Mouse (Mus musculus): ENCODE measurements at regions not wholly inside any gene's neighbourhood (a gene's known extent, or its start where the extent isn't known, plus 50 kb on each side); places are given as distances from the start of the nearest gene placed in this dataset.
A peak's percentile ranks its signal among the peaks of the same experiment; 100 is the strongest.

DNA sequence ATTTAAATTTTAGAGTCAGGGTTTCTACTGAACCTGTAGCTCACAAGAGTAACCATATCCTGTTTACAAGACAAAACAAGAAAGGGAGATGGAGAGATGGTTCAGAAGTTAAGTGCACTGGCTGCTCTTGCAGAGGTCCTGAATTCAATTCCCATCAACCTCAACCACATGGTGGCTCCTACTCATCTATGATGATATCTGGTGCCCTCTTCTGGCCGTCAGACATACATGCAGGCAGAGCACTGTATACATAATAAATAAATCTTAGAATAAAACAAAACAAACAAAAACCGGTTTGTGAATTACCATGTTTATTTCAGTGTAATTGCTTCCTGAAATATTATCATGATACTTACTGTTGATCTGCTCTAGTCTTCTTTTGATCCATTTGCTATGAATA lies 845.4 kb downstream of the Pcdh18 start:
- no peak for DNase-seq

DNA sequence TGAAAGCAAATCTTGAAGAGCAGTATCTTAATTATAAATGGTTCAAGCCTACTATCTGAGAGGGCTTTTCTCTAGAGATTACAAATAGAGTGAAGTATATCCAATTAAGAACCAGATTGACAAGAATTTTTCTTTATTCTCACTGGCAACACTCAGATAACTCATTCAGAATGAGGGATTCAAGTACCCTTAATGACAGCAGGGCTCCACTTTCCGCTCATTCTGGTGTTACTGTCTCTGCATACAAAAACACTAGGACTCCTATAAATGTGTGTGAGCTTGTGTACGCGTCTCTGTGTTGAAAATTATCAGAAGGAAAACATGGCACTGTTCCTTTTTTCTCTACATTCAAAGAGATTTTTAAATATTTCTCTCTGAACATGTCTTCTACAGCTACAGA lies 866.7 kb downstream of the Pcdh18 start:
- DNase-seq, result no peak

DNA sequence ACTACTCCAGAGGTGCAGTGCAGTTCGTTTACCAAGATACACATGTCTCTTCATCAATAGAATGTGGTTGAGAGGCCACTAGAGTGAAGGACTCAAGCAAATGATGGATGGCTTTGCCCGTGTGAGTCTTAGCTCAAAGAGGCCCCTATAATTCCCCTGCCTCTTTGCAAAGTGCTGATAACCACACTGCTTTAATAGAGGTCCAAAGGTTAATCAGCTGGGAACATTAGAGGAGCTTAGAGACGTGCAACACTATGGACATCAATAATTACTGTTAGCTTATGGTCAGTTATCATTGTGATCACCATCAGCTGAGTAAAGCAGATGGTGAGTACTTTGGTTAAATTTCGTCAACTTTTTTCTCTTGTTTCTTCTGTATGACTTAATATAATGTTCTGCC lies 869.2 kb downstream of the Pcdh18 start:
- no peak for DNase-seq

DNA sequence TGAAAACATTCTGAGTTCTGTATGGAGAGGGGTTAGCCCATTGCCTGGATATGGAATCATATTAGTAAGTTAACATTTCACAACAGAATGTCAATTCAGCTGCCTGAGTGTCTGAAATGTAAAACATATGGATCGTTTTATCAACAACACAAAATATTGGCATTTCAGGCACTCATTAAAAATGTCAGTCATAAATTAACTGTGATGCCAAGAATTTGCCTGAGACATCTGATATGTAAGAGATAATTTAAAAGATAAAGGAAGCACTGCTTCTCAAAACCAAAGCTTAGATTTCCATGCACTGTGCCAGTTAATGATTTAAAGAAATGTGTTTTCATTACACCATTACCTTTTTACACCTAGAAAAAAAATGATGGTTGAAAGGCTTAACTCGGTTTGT lies 887.6 kb downstream of the Pcdh18 start:
- no peak for DNase-seq

DNA sequence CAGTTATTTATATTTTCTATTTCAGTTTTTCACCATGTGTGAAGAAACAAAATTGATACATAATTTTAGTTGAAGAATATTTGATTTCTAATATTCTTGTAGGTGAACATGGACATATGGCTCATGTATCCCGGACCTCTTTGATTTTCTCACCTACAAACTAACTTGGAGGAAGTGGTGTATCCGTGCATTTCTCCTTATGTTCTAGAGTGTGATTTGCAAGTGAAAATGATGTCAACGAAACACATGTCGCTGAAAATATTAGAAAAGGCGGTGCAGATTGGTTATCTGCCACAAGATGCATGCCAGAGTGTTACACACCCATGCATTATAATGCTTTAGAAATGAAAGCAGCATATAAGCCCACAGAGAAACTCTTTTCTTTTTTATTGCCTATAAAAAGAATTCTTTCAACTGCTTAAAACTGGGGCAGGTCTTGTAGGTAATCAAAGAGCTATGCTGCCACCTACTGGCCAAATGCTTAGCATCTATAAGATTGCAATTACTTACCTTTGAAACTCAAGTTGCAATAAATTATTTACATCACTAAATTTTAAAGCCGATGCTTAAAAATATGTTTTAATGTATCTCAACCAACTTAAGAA lies 911.0 kb downstream of the Pcdh18 start:
- peak; percentile 27 to 64 for DNase-seq

DNA sequence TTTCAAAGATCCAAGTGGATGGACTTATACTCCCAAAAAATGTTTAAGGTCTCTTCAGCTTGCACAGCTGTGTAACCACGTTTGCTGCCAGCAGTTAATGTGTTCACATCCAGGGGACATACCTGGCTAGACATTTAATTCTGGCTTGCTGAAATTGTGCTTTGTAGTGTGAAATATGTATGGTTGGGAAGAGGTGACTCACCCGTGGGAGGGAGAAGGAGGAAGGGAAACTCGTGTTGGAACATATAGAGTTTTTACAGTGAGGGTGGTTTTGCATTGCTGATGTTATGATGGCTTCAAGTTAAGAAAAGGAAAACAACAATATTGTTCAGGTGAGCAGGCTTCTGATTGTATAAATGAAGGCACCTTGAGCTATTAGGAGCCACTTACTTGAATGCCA lies 916.4 kb downstream of the Pcdh18 start:
- DNase-seq, result no peak

DNA sequence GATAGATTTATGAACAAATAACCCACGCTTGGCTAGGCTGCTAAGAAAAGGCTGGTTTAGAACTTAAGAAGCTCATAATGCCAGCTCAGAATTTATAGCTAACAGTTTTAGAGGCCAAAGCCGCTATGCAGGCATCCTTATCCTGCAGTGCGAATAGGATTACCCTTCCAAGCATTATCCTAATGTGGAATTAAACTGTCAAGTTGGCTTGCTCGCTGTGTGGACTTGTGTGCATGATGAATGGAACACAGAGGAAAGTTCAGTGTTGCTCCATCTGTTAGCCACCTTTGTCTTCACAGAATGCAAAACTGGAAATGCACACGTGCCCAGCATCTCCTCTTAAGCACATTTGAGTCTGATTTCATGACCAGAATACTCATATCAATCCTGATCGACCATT lies 933.8 kb downstream of the Pcdh18 start:
- DNase-seq, result no peak

DNA sequence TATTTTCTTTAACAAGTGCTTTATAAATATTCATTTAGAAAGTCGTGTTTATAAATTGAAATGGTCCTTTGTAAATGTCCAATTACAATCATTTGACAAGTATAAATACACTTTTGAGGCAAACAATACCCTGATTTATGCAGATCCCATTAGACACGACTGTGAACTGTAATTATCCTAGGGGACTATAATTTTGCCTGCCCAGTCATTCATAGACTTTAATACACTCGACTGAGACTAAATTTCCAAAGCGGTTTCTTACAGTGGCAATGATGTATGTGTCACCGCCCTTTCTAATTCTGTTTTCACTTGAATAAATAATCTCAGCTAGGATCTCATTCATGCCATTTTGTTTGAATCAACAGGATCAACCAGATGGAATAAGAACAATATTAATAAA lies 952.7 kb downstream of the Pcdh18 start:
- DNase-seq, result no peak

DNA sequence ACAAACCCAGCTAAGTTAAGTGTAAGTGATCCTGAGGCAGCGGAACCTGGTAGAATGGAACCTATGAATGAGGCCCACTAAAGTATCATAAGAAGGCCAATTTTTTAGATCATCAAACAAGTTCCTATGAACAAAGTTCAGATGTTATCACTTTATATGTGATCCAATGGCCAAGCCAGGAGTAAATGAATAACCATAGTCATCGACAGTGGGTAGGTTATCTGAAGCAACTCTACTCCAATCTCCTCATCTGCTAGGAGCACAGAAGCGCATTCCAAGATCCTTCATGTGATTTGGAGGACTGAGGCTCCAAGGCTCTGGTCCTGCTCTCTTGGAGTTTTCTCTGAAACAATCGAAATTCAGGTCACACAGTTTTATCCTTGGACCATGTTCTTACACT lies 985.4 kb downstream of the Pcdh18 start:
- no peak for DNase-seq

All from adrenal gland, postnatal 36 days (tissue).